Mouse (Mus musculus) kidney, embryonic 15.5 days (tissue): ENCODE measurements around the gene Irx3. TPM values are rescaled to one million over a fixed set of nuclear protein-coding genes. Genes with fewer than 3 reads are reported as not detected.

Experiments used
- ATAC-seq: fragments of 200-750 bp; cut with Nextera tagmentation; replicated peaks from 2 replicates; pipeline ENCODE4 v1.8.0; 2017; ENCODE audit warnings: moderate TSS enrichment; ENCODE audit not compliant: low FRiP score
- H3K27ac ChIP-seq: fragments of 300-500 bp; sonication (generic); 2 replicates; pipeline ENCODE4 v1.5.1; 2015; ENCODE audit warnings: mild to moderate bottlenecking, inconsistent platforms
- H3K27me3 ChIP-seq: fragments of 300-500 bp; sonication (generic); 2 replicates; pipeline ENCODE4 v1.6.1; 2015; ENCODE audit warnings: inconsistent platforms
- H3K36me3 ChIP-seq: fragments of 300-500 bp; sonication (generic); 2 replicates; pipeline ENCODE4 v1.6.1; 2015; ENCODE audit warnings: inconsistent platforms
- H3K4me1 ChIP-seq: fragments of 300-500 bp; sonication (generic); 2 replicates; pipeline ENCODE4 v1.6.1; 2015; ENCODE audit warnings: inconsistent platforms
- H3K4me2 ChIP-seq: fragments of 300-500 bp; sonication (generic); 2 replicates; pipeline ENCODE4 v1.6.1; 2015; ENCODE audit warnings: moderate library complexity, mild to moderate bottlenecking, inconsistent platforms
- H3K4me3 ChIP-seq: fragments of 300-500 bp; sonication (generic); replicated peaks from 2 replicates; pipeline ENCODE4 v1.5.1; 2015; ENCODE audit warnings: mild to moderate bottlenecking, inconsistent platforms
- H3K9ac ChIP-seq: fragments of 300-500 bp; sonication (generic); 2 replicates; pipeline ENCODE4 v1.6.1; 2015; ENCODE audit warnings: mild to moderate bottlenecking, inconsistent platforms
- H3K9me3 ChIP-seq: fragments of 300-500 bp; sonication (generic); replicated peaks from 2 replicates; pipeline ENCODE4 v1.6.1; 2016; ENCODE audit warnings: inconsistent platforms
- WGBS: fragments of 180-500 bp; shearing (Covaris S2); methylation state at CpG from one replicate; pipeline ENCODE4 v1.1.7; 2015; ENCODE audit warnings: mixed read lengths; 5-methylcytosine and 5-hydroxymethylcytosine counted together
- polyA plus RNA-seq: library from polyadenylated mRNA; unstranded; fragments of >200 nt; fragmentation: Nextera tagmentation; extraction: Ambion mirVana; gene quantifications from 2 replicates; pipeline ENCODE4 v1.2.1, GENCODE M21; 2015

Irx3 gene
- polyA plus RNA-seq, 1 experiment from 2014 or later, result 15.6 TPM

DNA sequence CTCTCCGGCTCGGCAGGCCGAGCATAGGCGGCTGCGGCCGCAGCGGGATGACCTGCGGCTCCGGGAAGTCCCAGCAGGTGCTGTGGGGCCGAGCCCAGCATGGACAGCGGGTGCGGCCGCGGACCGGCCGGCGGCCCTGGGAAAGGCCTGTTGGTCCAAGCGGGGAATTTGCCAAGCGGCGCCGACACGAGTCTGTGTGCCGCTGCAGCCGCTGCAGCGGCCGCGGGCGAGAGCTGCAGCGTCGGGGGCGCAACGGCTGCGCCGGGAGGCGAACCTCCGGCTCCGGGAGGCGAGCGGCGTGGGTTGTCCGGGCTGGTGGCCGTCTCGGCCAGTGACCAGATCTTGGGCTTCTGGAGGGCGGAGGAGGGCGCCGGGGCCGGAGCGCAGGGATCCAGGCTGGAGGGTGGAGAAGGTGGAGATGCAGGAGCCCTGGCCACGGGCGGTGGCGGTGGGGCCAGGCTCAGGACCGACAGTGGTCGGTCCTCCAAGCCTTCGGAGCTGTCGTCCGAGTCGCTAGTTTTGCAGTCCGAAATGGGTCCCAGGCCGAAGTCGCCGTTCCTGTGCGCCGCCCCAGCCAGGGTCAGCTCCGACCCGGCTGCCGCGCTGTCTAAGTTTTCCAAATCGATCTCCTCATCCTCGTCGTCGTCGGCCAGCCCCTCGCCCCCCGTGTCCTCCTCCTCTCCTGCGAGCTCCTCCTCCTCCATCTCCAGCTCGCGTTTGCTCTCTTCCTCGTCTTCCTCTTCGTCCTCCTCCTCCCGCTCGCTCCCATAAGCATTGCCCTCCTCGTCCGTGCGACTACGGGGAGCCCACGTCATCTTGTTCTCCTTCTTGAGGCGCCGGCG, 2.0 kb downstream of the Irx3 start:
- no peaks in the 10 kb centered on the region for H3K36me3 ChIP-seq
- H3K9ac ChIP-seq, result peak overlapping the region; percentile 74
- no peak for ATAC-seq
- H3K27ac ChIP-seq, result peak overlapping the region; percentile 92
- under 1% methylated on average over 88 of the region's 89 CpGs for WGBS
- H3K4me2 ChIP-seq, result peak overlapping the region; percentile 96
- peaks cover 68% of the 10 kb centered on the region for H3K4me1 ChIP-seq
- H3K27me3 ChIP-seq, result peaks cover 95% of the 10 kb centered on the region
- H3K4me3 ChIP-seq, result peak overlapping the region; percentile 69
- H3K9me3 ChIP-seq, result no peaks in the 10 kb centered on the region

DNA sequence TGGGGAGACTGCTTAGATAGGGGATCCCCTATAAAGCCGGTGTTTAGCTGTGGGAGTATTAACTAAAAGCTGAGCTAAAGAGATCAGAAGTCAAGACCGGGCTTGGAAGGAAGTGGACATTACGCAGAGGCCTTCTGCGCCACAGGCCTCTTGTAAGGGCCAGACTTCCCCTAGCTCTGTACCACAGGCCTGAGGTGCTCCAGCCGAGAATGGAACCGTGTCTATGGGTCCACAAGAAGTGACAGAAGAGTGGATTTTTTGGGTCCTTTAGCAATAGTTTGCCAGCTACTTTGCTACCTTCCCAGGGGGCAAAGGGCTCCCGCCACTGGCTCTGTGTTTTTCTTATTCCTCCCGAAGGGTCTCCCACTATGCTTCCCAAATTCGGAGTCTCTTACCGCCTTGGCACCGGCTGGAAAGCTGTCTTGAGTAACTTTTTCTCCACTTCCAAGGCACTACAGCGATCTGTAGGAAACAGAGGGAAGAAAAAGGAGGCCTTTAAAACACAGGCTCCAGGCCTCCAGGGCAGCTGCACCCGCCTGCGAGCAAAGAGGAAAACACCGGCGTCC, 2.8 kb downstream of the Irx3 start:
- Histone ChIP-seq H3K9ac (no peak overlapping the region), H3K27ac (no peak overlapping the region)
- 25% methylated on average over 16 of the region's 16 CpGs for WGBS

DNA sequence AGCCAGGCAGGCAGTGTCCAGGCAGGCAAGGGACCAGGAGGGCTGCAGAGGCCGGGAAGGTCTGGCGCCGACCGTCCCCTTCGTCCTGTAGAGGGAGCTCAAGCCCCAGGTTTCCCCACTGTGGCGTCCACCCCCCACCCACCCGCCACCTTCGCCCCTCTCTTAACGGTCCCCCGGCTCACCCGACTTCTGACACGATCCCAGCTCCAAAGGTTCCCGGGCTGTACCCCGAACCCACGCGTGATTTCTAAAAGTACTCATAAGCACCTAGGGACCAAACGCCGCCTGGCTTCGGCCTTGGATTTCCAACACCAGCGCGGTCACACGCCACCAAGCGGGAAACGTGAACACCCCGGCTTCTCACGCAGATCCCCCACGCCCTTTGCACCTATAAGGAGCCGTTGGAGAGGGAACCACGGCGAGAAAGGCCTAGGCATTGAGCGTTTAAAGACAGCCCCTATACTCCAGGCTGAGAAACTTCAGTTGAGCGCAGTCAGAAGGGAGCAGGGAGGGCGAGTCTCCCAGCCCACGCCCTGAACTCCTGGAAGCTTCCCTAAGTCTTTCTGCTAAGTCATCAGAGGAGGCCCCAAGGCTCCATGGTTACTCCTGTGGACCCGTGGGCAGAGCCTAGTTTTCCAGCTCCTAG, 4.1 kb downstream of the Irx3 start:
- Histone ChIP-seq H3K4me1 (peaks cover 48% of the 10 kb centered on the region), H3K4me2 (peak overlapping the region; percentile 96), H3K9ac (0 out of 2 replicates have a peak overlapping the region, but pooled peaks have one; percentile 17), H3K36me3 (no peaks in the 10 kb centered on the region), H3K9me3 (no peaks in the 10 kb centered on the region), H3K27me3 (peaks cover 91% of the 10 kb centered on the region), H3K4me3 (peak overlapping the region; percentile 69), H3K27ac (no peak overlapping the region)
- 2% methylated on average over 35 of the region's 35 CpGs for WGBS
- ATAC-seq, result 0 out of 2 replicates have a peak, but pooled peaks have one; percentile 20

More for the DNA sequence above, 2.8 kb downstream of the Irx3 start:
- Histone ChIP-seq H3K36me3 (no peaks in the 10 kb centered on the region), H3K4me3 (peak overlapping the region; percentile 69), H3K4me1 (peaks cover 61% of the 10 kb centered on the region), H3K27me3 (peaks cover 95% of the 10 kb centered on the region), H3K4me2 (peak overlapping the region; percentile 96), H3K9me3 (no peaks in the 10 kb centered on the region)
- ATAC-seq, result no peak

DNA sequence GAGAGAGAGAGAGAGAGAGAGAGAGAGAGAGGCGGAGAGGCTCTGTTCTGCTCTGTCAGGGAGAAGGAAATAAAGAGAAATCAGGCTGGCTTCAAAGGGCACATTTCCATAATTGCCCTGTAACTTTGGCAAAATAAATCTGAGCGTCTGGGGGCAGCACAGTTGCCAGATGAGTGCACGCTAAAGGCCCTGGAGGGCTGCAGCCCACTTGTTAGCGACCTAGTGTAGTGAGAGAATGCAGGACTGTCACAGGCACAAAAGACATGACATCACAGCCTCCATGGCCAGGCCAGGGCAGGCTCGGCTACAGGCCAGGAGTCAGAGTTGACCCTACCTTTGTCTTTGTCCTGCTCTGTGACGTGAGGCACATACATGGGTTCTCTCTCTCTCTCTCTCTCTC, 8.0 kb downstream of the Irx3 start:
- H3K4me1 ChIP-seq, result peaks cover 13% of the 10 kb centered on the region
- no peaks in the 10 kb centered on the region for H3K36me3 ChIP-seq
- no peak overlapping the region for H3K4me3 ChIP-seq
- no peak overlapping the region for H3K4me2 ChIP-seq
- no peak for ATAC-seq
- no peak overlapping the region for H3K27ac ChIP-seq
- 28% methylated on average over 6 of the region's 6 CpGs for WGBS
- no peaks in the 10 kb centered on the region for H3K9me3 ChIP-seq
- H3K27me3 ChIP-seq, result peaks cover 58% of the 10 kb centered on the region
- H3K9ac ChIP-seq, result no peak overlapping the region

DNA sequence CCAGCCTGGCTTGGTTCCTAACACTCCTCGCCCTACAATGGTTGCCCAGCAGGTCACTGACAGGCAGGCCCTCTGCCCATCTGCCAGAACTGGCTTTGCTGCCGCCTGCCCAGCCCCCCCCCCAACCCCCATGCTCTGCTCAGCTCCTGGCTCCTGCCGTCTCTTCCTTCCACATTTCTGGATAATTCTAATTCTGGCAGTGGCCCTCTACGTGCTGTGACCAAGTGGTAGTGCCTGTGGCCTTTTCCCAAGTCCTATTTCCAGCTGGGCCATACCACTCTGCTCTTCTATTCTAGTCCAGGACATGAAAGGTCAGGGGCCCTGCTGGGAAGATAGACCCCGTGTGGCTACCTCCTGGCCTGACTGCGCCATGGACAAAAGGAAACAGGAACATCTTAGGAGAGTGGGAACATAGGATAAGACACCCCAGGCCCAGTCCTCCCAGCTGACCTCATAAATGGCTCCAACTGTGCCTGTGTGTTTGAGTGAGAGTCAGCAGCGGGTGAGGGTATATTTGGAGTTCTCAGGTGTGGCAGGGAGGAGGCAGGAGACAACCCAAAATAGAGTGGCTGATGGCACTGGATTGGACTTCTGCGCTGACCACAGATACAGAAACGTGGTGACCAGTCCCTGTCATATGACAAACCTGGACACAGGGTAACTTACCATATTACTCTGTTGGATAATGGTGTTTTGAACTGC, 14.5 kb downstream of the Irx3 start:
- ATAC-seq, result no peak
- Histone ChIP-seq H3K36me3 (no peaks in the 10 kb centered on the region), H3K27ac (no peak overlapping the region), H3K9me3 (no peaks in the 10 kb centered on the region), H3K27me3 (peaks cover 9% of the 10 kb centered on the region; the same call in 1 of the 2 replicates), H3K4me3 (no peak overlapping the region), H3K4me2 (no peak overlapping the region), H3K9ac (no peak overlapping the region), H3K4me1 (no peaks in the 10 kb centered on the region)
- 81% methylated on average over 9 of the region's 9 CpGs for WGBS

DNA sequence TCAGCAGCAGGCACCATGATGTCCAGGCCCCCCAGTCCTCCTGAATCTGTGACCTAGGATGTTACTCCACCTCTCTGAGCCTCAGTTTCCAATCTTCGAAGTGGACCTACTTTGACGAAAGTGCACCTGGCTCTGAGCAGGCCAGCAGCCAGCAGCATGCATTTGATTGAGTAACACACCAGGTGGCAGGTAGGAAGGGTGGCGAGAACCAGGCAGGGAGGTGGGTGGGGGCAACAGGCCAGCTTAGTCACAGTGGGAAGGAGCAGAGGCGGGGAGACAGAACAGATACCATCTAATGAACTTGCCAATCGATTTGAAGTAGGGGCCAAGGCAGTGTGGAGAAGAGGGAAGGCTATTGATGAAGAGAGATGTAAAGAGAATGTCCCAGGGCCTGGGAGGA, 18.9 kb downstream of the Irx3 start:
- H3K9ac ChIP-seq, result no peak overlapping the region
- H3K9me3 ChIP-seq, result no peaks in the 10 kb centered on the region
- H3K4me3 ChIP-seq, result no peak overlapping the region
- WGBS, result 83% methylated on average over 5 of the region's 5 CpGs
- no peaks in the 10 kb centered on the region for H3K36me3 ChIP-seq
- H3K27ac ChIP-seq, result no peak overlapping the region
- no peak overlapping the region for H3K4me2 ChIP-seq
- H3K27me3 ChIP-seq, result peaks cover 4% of the 10 kb centered on the region; the same call in 1 of the 2 replicates
- no peaks in the 10 kb centered on the region for H3K4me1 ChIP-seq
- ATAC-seq, result no peak

DNA sequence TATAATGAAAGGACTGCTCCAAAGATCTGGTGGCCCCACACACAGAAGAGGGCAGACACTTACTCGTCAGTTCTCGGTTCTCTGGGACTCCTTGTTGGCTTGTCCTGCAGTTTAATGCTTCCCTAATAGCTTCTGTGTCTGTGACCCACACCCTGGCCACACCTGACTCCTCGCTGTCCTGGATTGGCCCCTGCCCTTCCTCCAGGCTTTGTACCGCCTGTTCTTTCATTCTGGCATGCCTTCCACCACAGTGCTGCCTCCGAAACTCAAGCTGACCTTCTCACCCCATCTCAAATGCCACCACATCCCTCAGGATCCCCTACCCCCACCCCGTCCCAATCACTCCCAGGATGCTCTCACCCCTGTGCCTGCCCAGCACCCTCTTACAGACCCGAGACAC, 19.7 kb downstream of the Irx3 start:
- Histone ChIP-seq H3K36me3 (no peaks in the 10 kb centered on the region), H3K4me3 (no peak overlapping the region), H3K27me3 (peaks cover 9% of the 10 kb centered on the region; the same call in 1 of the 2 replicates), H3K9ac (no peak overlapping the region), H3K4me1 (no peaks in the 10 kb centered on the region), H3K9me3 (no peaks in the 10 kb centered on the region), H3K27ac (no peak overlapping the region), H3K4me2 (no peak overlapping the region)
- no peak for ATAC-seq
- WGBS, result 77% methylated on average over 7 of the region's 7 CpGs

DNA sequence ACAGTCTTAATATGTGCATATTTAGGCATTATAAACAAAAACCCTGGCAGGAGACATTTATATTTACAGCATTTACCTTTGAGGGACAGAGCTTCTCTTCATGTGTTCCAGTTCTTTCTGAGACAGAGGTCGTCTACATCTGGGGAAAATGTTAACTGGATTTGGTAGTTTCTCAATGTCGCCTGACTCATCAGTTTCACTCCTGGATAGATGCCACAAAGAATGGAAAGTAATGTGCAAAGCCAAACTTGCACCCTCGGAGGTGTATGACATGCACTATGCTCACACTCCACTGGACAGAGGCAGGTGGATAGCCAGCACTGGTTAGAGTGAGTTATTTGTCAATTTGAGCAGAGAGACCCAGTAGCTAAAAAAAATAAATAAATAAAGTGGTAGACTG, 21.2 kb downstream of the Irx3 start:
- H3K9ac ChIP-seq, result no peak overlapping the region
- no peak overlapping the region for H3K4me3 ChIP-seq
- no peak overlapping the region for H3K4me2 ChIP-seq
- H3K36me3 ChIP-seq, result no peaks in the 10 kb centered on the region
- ATAC-seq, result no peak
- peaks cover 12% of the 10 kb centered on the region; the same call in 1 of the 2 replicates for H3K27me3 ChIP-seq
- H3K27ac ChIP-seq, result no peak overlapping the region
- no peaks in the 10 kb centered on the region for H3K4me1 ChIP-seq
- WGBS, result 73% methylated on average over 3 of the region's 3 CpGs
- H3K9me3 ChIP-seq, result no peaks in the 10 kb centered on the region

DNA sequence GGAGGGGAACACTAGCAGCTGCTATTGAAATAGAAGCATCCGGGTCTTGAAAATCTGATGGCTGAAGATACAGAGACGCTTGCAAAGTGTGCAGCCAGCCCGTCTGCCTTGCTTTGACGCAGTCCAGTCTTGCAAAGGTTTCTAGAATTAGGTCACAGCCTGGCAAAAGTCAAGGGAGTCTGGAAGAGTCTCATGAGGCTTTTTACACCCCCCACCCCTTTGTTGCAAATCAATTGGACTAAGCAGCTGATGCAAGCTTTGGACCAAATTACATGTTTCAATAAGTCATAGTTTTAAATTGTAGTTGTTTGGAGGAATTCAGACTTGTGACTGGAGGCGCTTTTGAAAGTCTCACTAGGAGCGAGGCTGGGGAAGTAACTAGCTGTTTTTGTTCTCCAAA, 33.0 kb downstream of the Irx3 start:
- 74% methylated on average over 6 of the region's 6 CpGs for whole genome bisulfite sequencing
- no peak for ATAC-seq

DNA sequence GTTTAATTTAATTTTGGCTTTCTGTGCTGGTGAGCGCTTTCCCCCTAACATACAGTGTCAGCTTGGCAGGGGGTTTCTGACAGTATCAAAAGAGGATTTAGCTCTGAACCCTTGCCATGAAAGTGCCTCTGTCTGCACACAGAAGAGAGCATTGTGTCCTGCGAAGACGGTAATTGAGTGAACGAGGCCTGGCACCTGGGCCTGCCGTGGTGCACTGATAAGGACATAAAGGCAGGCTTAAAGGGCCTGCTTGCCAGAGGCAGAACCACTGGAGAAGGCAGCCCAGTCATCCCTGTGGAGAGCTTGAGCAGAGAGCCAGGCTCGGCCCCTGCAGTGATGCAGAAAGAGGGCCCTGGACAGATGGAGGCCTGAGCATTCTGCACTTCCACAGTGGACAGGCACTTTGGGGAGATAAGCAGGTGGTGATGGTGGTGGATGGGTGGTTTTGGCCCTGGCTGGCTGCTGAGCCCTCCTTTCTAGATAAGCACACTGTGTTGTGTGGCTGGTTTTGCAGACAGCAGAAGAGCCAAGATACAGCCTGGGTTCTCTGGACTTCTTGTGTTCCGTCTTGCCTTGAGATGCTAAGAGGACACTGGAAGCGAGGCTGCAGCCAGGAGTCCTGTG, 36.3 kb downstream of the Irx3 start:
- no peak overlapping the region for H3K4me2 ChIP-seq
- 80% methylated on average over 8 of the region's 8 CpGs for WGBS
- no peaks in the 10 kb centered on the region for H3K36me3 ChIP-seq
- no peak overlapping the region for H3K9ac ChIP-seq
- H3K9me3 ChIP-seq, result no peaks in the 10 kb centered on the region
- ATAC-seq, result no peak
- no peak overlapping the region for H3K27ac ChIP-seq
- H3K4me1 ChIP-seq, result no peaks in the 10 kb centered on the region
- peaks cover 3% of the 10 kb centered on the region; the same call in 1 of the 2 replicates for H3K27me3 ChIP-seq
- no peak overlapping the region for H3K4me3 ChIP-seq

More for the DNA sequence above, 33.0 kb downstream of the Irx3 start:
- H3K9me3 ChIP-seq, result no peaks in the 10 kb centered on the region
- no peaks in the 10 kb centered on the region for H3K36me3 ChIP-seq
- H3K4me1 ChIP-seq, result no peaks in the 10 kb centered on the region
- no peak overlapping the region for H3K27ac ChIP-seq
- peaks cover 3% of the 10 kb centered on the region; the same call in 1 of the 2 replicates for H3K27me3 ChIP-seq
- no peak overlapping the region for H3K4me3 ChIP-seq
- no peak overlapping the region for H3K9ac ChIP-seq
- no peak overlapping the region for H3K4me2 ChIP-seq

DNA sequence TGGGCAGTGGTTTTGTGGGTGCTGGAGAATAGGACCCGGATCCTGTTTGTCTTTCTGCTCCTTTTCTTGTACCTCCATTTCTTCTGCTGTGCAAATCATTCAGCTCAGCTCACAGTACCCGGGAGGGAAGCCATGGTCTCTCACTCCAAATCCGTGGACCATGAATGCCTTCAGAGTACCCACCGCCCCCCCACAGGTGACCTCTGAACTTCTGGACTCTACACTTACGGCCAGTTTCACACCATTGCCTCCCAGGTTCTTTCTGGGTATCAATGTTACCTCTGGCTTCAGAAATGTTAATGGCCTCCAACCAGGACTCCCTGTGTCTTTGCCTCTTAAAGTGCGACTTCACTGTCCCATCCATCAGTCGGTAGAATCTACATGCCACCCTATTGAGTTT, 46.3 kb downstream of the Irx3 start:
- H3K4me2 ChIP-seq, result no peak overlapping the region
- no peak overlapping the region for H3K4me3 ChIP-seq
- no peaks in the 10 kb centered on the region for H3K36me3 ChIP-seq
- no peak for ATAC-seq
- H3K4me1 ChIP-seq, result peaks cover 6% of the 10 kb centered on the region; the same call in 1 of the 2 replicates
- WGBS, result 59% methylated on average over 7 of the region's 7 CpGs
- H3K27me3 ChIP-seq, result no peaks in the 10 kb centered on the region
- no peak overlapping the region for H3K27ac ChIP-seq
- no peak overlapping the region for H3K9ac ChIP-seq
- 0 out of 2 replicates have a peak, but pooled peaks cover 6% of the 10 kb centered on the region for H3K9me3 ChIP-seq
